Mouse (Mus musculus): ENCODE measurements around the gene a. TPM values are rescaled to one million over a fixed set of nuclear protein-coding genes. Genes with fewer than 3 reads are reported as not detected.
A peak's percentile ranks its signal among the peaks of the same experiment; 100 is the strongest.
"Not testable (repeated sequence)": the region's sequence is repeated elsewhere in the genome, so short reads cannot be mapped to it uniquely, and the experiment has no call there.

a gene
- polyA plus RNA-seq, 1 experiment from 2014 or later: 3.3 TPM

DNA sequence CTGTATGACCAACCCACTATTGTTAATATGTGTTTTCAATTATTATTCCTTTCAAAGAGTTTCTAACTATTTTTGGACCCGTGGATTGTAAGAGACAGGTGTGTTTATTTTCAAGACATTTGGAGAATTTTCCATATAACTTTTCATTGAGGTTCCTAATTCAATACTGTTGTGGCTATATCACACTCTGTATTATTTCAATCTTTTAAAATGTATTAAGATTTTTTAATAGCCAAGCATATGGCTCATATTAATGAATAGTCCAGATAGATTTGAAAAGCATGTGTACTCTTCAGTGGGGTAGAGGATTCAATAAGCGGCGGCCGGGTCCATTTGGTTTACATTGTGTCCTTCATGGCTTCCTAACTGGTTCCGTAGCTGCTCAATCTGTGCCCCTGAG lies 168.3 kb downstream of the a start:
- Histone ChIP-seq H3K9ac (replicated peaks; ENCODE audit: low read length) (no peak overlapping the region), H3K36me3 (replicated peaks; ENCODE audit: control insufficient read depth, insufficient read depth, low read depth, low read length) (no peaks in the 10 kb centered on the region), H3K4me2 (ENCODE audit: low read depth, low read length) (no peak overlapping the region), H3K27ac (replicated peaks; ENCODE audit: low read depth, low read length) (no peak overlapping the region), H3K9me3 (replicated peaks; ENCODE audit: control insufficient read depth, low read length) (no peaks in the 10 kb centered on the region), H3K4me1 (ENCODE audit: control insufficient read depth, insufficient read depth, low read length) (no peaks in the 10 kb centered on the region), H3K27me3 (ENCODE audit: control insufficient read depth, insufficient read depth, low read length) (no peaks in the 10 kb centered on the region), H3K4me3 (ENCODE audit: low read depth, low read length) (no peak overlapping the region)
- 74% methylated on average over 5 of the region's 5 CpGs for WGBS
- DNase-seq (ENCODE audit: low spot score) (no peak), ATAC-seq (replicated peaks; ENCODE audit: insufficient number of reproducible peaks, low FRiP score, low TSS enrichment, low read depth) (no peak)

- H3K36me3 ChIP-seq (replicated peaks; ENCODE audit: control insufficient read depth, insufficient read depth, low read depth, low read length): no peaks in the 10 kb centered on the region
- DNase-seq (ENCODE audit: low spot score) (no peak), ATAC-seq (replicated peaks; ENCODE audit: insufficient number of reproducible peaks, low FRiP score, low TSS enrichment, low read depth) (no peak)
- H3K4me1 ChIP-seq (ENCODE audit: control insufficient read depth, insufficient read depth, low read length): no peaks in the 10 kb centered on the region
- H3K9ac ChIP-seq (replicated peaks; ENCODE audit: low read length): no peak overlapping the region
- no peaks in the 10 kb centered on the region for H3K9me3 ChIP-seq (replicated peaks; ENCODE audit: control insufficient read depth, low read length)
- no peak overlapping the region for H3K27ac ChIP-seq (replicated peaks; ENCODE audit: low read depth, low read length)
- WGBS: 84% methylated on average over 3 of the region's 3 CpGs
- no peak overlapping the region for H3K4me2 ChIP-seq (ENCODE audit: low read depth, low read length)
- no peaks in the 10 kb centered on the region for H3K27me3 ChIP-seq (ENCODE audit: control insufficient read depth, insufficient read depth, low read length)
- no peak overlapping the region for H3K4me3 ChIP-seq (ENCODE audit: low read depth, low read length)
Measured at GRCm38 (mm10) chr2:154959909-154960308, 168.7 kb downstream of the a start.

DNA sequence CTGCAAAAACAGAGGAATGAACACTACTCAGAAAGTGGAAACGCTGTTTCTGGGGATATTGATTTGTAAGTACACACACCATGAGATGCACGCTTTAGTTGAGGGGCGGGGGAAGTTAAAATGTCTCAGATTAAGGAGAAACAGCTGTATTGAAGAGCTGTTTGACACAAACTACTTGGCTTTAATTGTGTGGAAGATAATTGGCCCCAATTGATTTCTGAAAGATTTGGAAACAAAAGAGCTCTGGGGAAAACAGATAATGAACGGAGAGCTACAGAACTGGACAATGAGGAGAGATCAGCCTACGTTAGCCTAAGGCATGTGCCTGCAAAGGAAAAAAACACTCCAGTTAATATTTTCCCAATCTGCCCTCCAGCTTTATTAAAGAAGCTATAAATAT lies 172.0 kb downstream of the a start:
- DNase-seq (ENCODE audit: low spot score) (no peak), ATAC-seq (replicated peaks; ENCODE audit: insufficient number of reproducible peaks, low FRiP score, low TSS enrichment, low read depth) (no peak)
- H3K4me1 ChIP-seq (ENCODE audit: control insufficient read depth, insufficient read depth, low read length): no peaks in the 10 kb centered on the region
- no peak overlapping the region for H3K4me2 ChIP-seq (ENCODE audit: low read depth, low read length)
- no peaks in the 10 kb centered on the region for H3K9me3 ChIP-seq (replicated peaks; ENCODE audit: control insufficient read depth, low read length)
- WGBS: 49% methylated on average over 5 of the region's 5 CpGs
- H3K9ac ChIP-seq (replicated peaks; ENCODE audit: low read length): no peak overlapping the region
- H3K27ac ChIP-seq (replicated peaks; ENCODE audit: low read depth, low read length): no peak overlapping the region
- no peaks in the 10 kb centered on the region for H3K27me3 ChIP-seq (ENCODE audit: control insufficient read depth, insufficient read depth, low read length)
- no peak overlapping the region for H3K4me3 ChIP-seq (ENCODE audit: low read depth, low read length)
- H3K36me3 ChIP-seq (replicated peaks; ENCODE audit: control insufficient read depth, insufficient read depth, low read depth, low read length): no peaks in the 10 kb centered on the region

GRCm38 (mm10) chr2:154969740-154970397 lies 178.7 kb downstream of the a start:
- H3K4me3 ChIP-seq (ENCODE audit: low read depth, low read length): not testable (repeated sequence)
- WGBS: 71% methylated on average over 14 of the region's 14 CpGs

DNA sequence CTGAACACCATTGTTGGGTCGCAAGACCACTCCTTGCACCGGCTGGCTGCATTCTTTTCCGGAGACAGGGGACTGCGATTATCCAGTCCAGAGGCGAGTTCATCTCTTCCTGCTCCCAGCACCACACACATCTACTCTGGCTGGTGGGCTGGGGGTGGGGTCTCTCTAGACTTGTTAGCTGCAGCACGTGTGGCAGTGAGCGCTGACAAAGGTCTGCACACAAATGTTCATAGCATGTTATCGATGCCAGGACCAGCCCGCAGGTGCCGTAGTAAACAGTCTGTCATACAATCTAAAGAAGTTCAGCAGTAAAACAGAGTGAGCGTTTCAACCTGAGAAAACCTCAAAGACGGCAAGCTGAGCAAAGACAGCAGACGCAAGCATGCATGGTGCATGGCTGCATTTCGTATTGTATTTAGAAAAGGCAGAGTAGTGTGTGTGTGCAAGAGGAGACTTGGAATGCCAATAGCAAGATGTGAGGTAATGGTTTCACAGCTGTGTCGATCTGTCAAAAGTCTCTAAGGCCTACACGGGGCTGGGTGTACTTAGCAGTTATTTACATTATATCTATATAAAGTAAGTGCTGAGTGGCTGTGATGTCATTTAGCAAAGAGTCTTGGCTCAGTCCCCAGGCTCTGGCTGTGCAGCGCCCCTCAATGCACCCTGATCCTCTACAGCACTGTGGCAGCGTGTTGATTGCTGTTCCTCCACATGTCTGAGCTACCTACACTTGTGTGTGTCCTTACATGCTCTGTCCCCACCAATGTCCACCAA lies 180.9 kb downstream of the a start:
- no peaks in the 10 kb centered on the region for H3K36me3 ChIP-seq (replicated peaks; ENCODE audit: control insufficient read depth, insufficient read depth, low read depth, low read length)
- H3K27ac ChIP-seq (replicated peaks; ENCODE audit: low read depth, low read length): no peak overlapping the region; the same call in 1 of the 2 replicates
- no peak for ATAC-seq (replicated peaks; ENCODE audit: insufficient number of reproducible peaks, low FRiP score, low TSS enrichment, low read depth)
- no peak overlapping the region for H3K4me3 ChIP-seq (ENCODE audit: low read depth, low read length)
- H3K4me1 ChIP-seq (ENCODE audit: control insufficient read depth, insufficient read depth, low read length): no peaks in the 10 kb centered on the region
- DNase-seq (ENCODE audit: low spot score): no peak
- H3K9ac ChIP-seq (replicated peaks; ENCODE audit: low read length): no peak overlapping the region
- no peak overlapping the region for H3K4me2 ChIP-seq (ENCODE audit: low read depth, low read length)
- no peaks in the 10 kb centered on the region for H3K9me3 ChIP-seq (replicated peaks; ENCODE audit: control insufficient read depth, low read length)
- 55% methylated on average over 18 of the region's 18 CpGs for WGBS
- H3K27me3 ChIP-seq (ENCODE audit: control insufficient read depth, insufficient read depth, low read length): no peaks in the 10 kb centered on the region

More at GRCm38 (mm10) chr2:154969740-154970397, 178.7 kb downstream of the a start:
- H3K9ac ChIP-seq (replicated peaks; ENCODE audit: low read length); H3K4me1 ChIP-seq (ENCODE audit: control insufficient read depth, insufficient read depth, low read length); ATAC-seq (replicated peaks; ENCODE audit: insufficient number of reproducible peaks, low FRiP score, low TSS enrichment, low read depth); DNase-seq (ENCODE audit: low spot score); H3K9me3 ChIP-seq (replicated peaks; ENCODE audit: control insufficient read depth, low read length); H3K27ac ChIP-seq (replicated peaks; ENCODE audit: low read depth, low read length); H3K36me3 ChIP-seq (replicated peaks; ENCODE audit: control insufficient read depth, insufficient read depth, low read depth, low read length); H3K27me3 ChIP-seq (ENCODE audit: control insufficient read depth, insufficient read depth, low read length); H3K4me2 ChIP-seq (ENCODE audit: low read depth, low read length): not testable (repeated sequence)

DNA sequence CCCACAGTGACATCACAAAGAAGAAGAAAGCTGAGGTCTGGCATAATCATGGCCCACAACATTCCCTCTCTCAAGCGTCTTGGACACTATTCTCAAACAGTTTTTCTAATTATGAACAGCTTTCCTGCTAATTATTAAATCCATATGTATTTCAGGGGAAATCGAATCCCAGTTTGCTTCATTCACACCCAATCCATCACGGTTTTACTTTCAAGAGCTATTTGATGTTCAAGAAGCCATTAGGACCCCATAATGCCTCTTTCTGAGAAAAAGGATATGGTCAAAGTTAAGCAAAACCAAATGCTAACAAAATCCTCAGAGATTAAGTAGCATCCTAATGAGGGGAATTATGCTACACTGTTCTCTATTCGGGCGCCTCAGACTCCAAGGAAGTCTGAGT lies 181.8 kb downstream of the a start:
- ATAC-seq (replicated peaks; ENCODE audit: insufficient number of reproducible peaks, low FRiP score, low TSS enrichment, low read depth) (no peak), DNase-seq (ENCODE audit: low spot score) (peak; percentile 66)
- H3K4me2 ChIP-seq (ENCODE audit: low read depth, low read length): no peak overlapping the region
- no peak overlapping the region for H3K27ac ChIP-seq (replicated peaks; ENCODE audit: low read depth, low read length)
- no peaks in the 10 kb centered on the region for H3K9me3 ChIP-seq (replicated peaks; ENCODE audit: control insufficient read depth, low read length)
- no peaks in the 10 kb centered on the region for H3K36me3 ChIP-seq (replicated peaks; ENCODE audit: control insufficient read depth, insufficient read depth, low read depth, low read length)
- no peaks in the 10 kb centered on the region for H3K4me1 ChIP-seq (ENCODE audit: control insufficient read depth, insufficient read depth, low read length)
- no peak overlapping the region for H3K9ac ChIP-seq (replicated peaks; ENCODE audit: low read length)
- no peak overlapping the region for H3K4me3 ChIP-seq (ENCODE audit: low read depth, low read length)
- H3K27me3 ChIP-seq (ENCODE audit: control insufficient read depth, insufficient read depth, low read length): no peaks in the 10 kb centered on the region
- WGBS: 35% methylated on average over 5 of the region's 5 CpGs

DNA sequence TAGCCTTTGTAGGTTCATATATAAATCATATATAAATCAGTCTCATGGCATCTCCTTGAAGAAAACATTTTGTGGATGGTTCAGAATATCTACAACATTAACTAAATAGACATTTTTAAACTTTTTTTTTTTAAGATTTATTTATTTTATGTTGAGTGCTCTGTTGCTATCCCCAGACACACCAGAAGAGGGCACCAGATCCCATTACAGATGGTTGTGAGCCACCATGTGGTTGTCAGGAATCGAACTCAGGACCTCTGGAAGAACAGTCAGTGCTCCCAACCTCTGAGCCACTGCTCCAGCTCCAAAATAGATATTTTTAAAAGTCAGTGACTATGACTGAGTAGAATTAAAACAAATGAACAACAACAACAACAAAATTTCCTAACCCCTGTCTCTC lies 195.4 kb downstream of the a start:
- Histone ChIP-seq H3K9ac (replicated peaks; ENCODE audit: low read length) (no peak overlapping the region), H3K27ac (replicated peaks; ENCODE audit: low read depth, low read length) (no peak overlapping the region), H3K36me3 (replicated peaks; ENCODE audit: control insufficient read depth, insufficient read depth, low read depth, low read length) (no peaks in the 10 kb centered on the region), H3K27me3 (ENCODE audit: control insufficient read depth, insufficient read depth, low read length) (no peaks in the 10 kb centered on the region), H3K4me1 (ENCODE audit: control insufficient read depth, insufficient read depth, low read length) (no peaks in the 10 kb centered on the region), H3K4me3 (ENCODE audit: low read depth, low read length) (no peak overlapping the region), H3K4me2 (ENCODE audit: low read depth, low read length) (no peak overlapping the region), H3K9me3 (replicated peaks; ENCODE audit: control insufficient read depth, low read length) (no peaks in the 10 kb centered on the region)
- 78% methylated on average over 1 of the region's 1 CpGs for WGBS
- DNase-seq (ENCODE audit: low spot score) (no peak), ATAC-seq (replicated peaks; ENCODE audit: insufficient number of reproducible peaks, low FRiP score, low TSS enrichment, low read depth) (no peak)

DNA sequence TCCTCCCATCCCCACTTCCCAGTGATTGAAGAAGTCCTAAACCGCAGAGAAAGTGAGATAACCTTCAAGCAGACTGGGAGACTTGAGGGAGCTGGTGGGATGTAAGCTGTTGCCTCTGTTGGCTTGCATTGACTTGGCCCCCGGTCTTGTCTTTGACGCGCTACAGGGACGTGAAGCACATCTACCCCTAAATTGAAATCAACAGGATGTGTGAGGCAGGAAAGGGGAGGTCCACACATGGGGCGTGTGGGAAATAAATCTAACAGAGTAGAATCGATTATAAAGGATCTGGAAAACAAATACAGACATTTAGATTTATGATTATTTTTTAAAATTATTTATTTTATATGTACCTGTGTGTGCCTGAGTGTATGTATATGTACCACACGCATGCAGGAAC lies 200.2 kb downstream of the a start:
- DNase-seq (ENCODE audit: low spot score) (no peak), ATAC-seq (replicated peaks; ENCODE audit: insufficient number of reproducible peaks, low FRiP score, low TSS enrichment, low read depth) (no peak)
- H3K4me3 ChIP-seq (ENCODE audit: low read depth, low read length): no peak overlapping the region
- no peak overlapping the region for H3K4me2 ChIP-seq (ENCODE audit: low read depth, low read length)
- H3K36me3 ChIP-seq (replicated peaks; ENCODE audit: control insufficient read depth, insufficient read depth, low read depth, low read length): no peaks in the 10 kb centered on the region
- no peaks in the 10 kb centered on the region for H3K4me1 ChIP-seq (ENCODE audit: control insufficient read depth, insufficient read depth, low read length)
- H3K27ac ChIP-seq (replicated peaks; ENCODE audit: low read depth, low read length): no peak overlapping the region
- H3K27me3 ChIP-seq (ENCODE audit: control insufficient read depth, insufficient read depth, low read length): no peaks in the 10 kb centered on the region
- H3K9me3 ChIP-seq (replicated peaks; ENCODE audit: control insufficient read depth, low read length): no peaks in the 10 kb centered on the region
- H3K9ac ChIP-seq (replicated peaks; ENCODE audit: low read length): no peak overlapping the region
- 83% methylated on average over 8 of the region's 8 CpGs for WGBS

Measured in embryonic facial prominence, embryonic 11.5 days (tissue).